Comparison of ENCODE assay signal across 33 mouse cellular contexts in genomic region chr16:29459331-29459730, GRCm38 (mm10).
DNase-seq lines count a peak whose midpoint lies in the region; ATAC-seq lines count a peak whose summit lies in the region.
"Had no signal": no experiment of that assay in that cellular context is flagged by ENCODE, and none has a peak within 500 bp of the region (broad histone marks: within the 10 kb centered on the region; RNA-seq: fewer than 3 reads in every experiment).

No protein-coding gene starts in this region.

- no peak overlapping the region for H3K4me2 ChIP-seq in limb, embryonic 11.5 days (ENCODE audit: low read depth, severe bottlenecking)
- H3K4me2 ChIP-seq: heart, embryonic 12.5 days; hindbrain, embryonic 15.5 days; liver, embryonic 12.5 days; midbrain, embryonic 13.5 days; neural tube, embryonic 13.5 days; stomach, embryonic 15.5 days had no signal

- 66% methylated on average over 10 of the region's 10 CpGs for WGBS in limb, embryonic 11.5 days
- 82% methylated on average over 10 of the region's 10 CpGs for WGBS in limb, embryonic 10.5 days

- H3K36me3 ChIP-seq in limb, embryonic 11.5 days (ENCODE audit: control insufficient read depth, insufficient read depth, low read length): no peaks in the 10 kb centered on the region
- H3K36me3 ChIP-seq in limb, embryonic 10.5 days: no peaks in the 10 kb centered on the region
- H3K36me3 ChIP-seq: heart, embryonic 12.5 days; hindbrain, embryonic 10.5 days; hindbrain, embryonic 15.5 days; liver, embryonic 12.5 days; midbrain, embryonic 13.5 days; neural tube, embryonic 13.5 days; stomach, embryonic 15.5 days had no signal

- DNase-seq in heart, adult 11 months: peak; percentile 50
- no peak for DNase-seq in heart, postnatal 4 days
- peak; percentile 22 for DNase-seq in limb, embryonic 11.5 days (ENCODE audit: low spot score)
- DNase-seq in limb, embryonic 10.5 days (ENCODE audit: low spot score): no peak
- DNase-seq in kidney, postnatal 25 days: peak; percentile 45 to 57
- no peak for DNase-seq in urinary bladder, postnatal 14 days (ENCODE audit: low spot score)
- no peak for DNase-seq in lung, adult 18-20 months
- no peak for DNase-seq in layer of hippocampus, postnatal 25 days (ENCODE audit: extremely low spot score in 1 of 2, low spot score in 1 of 2)
- DNase-seq: adrenal gland, postnatal 25 days; cerebellum, adult 11-12 months; cerebellum, postnatal 25 days; gastrocnemius, adult 2 months; gastrocnemius, postnatal 36 days; heart, adult 2 months; layer of hippocampus, postnatal 36 days; liver, postnatal 0 days; lung, postnatal 4 days; right cerebral cortex, postnatal 14 days; thymus, postnatal 14 days had no signal

- no peak overlapping the region for H3K27ac ChIP-seq in limb, embryonic 11.5 days (replicated peaks; ENCODE audit: low read depth, low read length)
- H3K27ac ChIP-seq in limb, embryonic 10.5 days: no peak overlapping the region
- H3K27ac ChIP-seq: gastrocnemius, adult 2 months; heart, adult 2 months; hindbrain, embryonic 10.5 days; hindbrain, embryonic 15.5 days; kidney, postnatal 0 days; liver, embryonic 12.5 days; midbrain, embryonic 13.5 days; neural tube, embryonic 13.5 days; stomach, embryonic 15.5 days had no signal

- H3K9me3 ChIP-seq in limb, embryonic 11.5 days (ENCODE audit: control insufficient read depth, low read length): no peaks in the 10 kb centered on the region
- no peaks in the 10 kb centered on the region for H3K9me3 ChIP-seq in limb, embryonic 10.5 days (replicated peaks)
- H3K9me3 ChIP-seq: heart, embryonic 12.5 days; hindbrain, embryonic 10.5 days; hindbrain, embryonic 15.5 days; liver, embryonic 12.5 days; megakaryocyte, embryonic 14.5 days; midbrain, embryonic 13.5 days; neural tube, embryonic 13.5 days; stomach, embryonic 15.5 days had no signal

- no peak overlapping the region for H3K4me3 ChIP-seq in limb, embryonic 11.5 days (ENCODE audit: low read depth, low read length)
- H3K4me3 ChIP-seq in limb, embryonic 10.5 days: no peak overlapping the region
- H3K4me3 ChIP-seq: erythroblast, embryonic 14.5 days; gastrocnemius, adult 2 months; heart, adult 2 months; heart, embryonic 12.5 days; hindbrain, embryonic 10.5 days; hindbrain, embryonic 15.5 days; liver, embryonic 12.5 days; megakaryocyte, embryonic 14.5 days; midbrain, embryonic 13.5 days; neural tube, embryonic 13.5 days; stomach, embryonic 15.5 days had no signal

- H3K9ac ChIP-seq in limb, embryonic 11.5 days (ENCODE audit: low read length): no peak overlapping the region
- H3K9ac ChIP-seq: heart, embryonic 12.5 days; hindbrain, embryonic 15.5 days; liver, embryonic 12.5 days; liver, postnatal 0 days; midbrain, embryonic 13.5 days; neural tube, embryonic 13.5 days; stomach, embryonic 15.5 days had no signal

- ATAC-seq in limb, embryonic 11.5 days (ENCODE audit: insufficient number of reproducible peaks, low FRiP score, low TSS enrichment, low read depth): no peak
- ATAC-seq: forebrain, embryonic 16.5 days; inflammation-experienced regulatory T-cells, adult 6 months; liver, embryonic 12.5 days; liver, postnatal 0 days; lung, postnatal 0 days; midbrain, embryonic 13.5 days; Patski had no signal

- H3K27me3 ChIP-seq in limb, embryonic 11.5 days (ENCODE audit: control insufficient read depth, insufficient read depth, low read length): no peaks in the 10 kb centered on the region
- H3K27me3 ChIP-seq in limb, embryonic 10.5 days (ENCODE audit: low read depth, poor library complexity, severe bottlenecking): no peaks in the 10 kb centered on the region
- H3K27me3 ChIP-seq: heart, embryonic 12.5 days; hindbrain, embryonic 15.5 days; liver, embryonic 12.5 days; megakaryocyte, embryonic 14.5 days; midbrain, embryonic 13.5 days; neural tube, embryonic 13.5 days; stomach, embryonic 15.5 days had no signal

- H3K4me1 ChIP-seq in limb, embryonic 11.5 days (ENCODE audit: control insufficient read depth, insufficient read depth, low read length): no peaks in the 10 kb centered on the region
- no peaks in the 10 kb centered on the region for H3K4me1 ChIP-seq in limb, embryonic 10.5 days
- H3K4me1 ChIP-seq: heart, embryonic 12.5 days; hindbrain, embryonic 10.5 days; hindbrain, embryonic 15.5 days; liver, embryonic 12.5 days; midbrain, embryonic 13.5 days; neural tube, embryonic 13.5 days; stomach, embryonic 15.5 days had no signal

Comparison
In these comparisons a context has a peak if more than half of its experiments do, and no peak if none do; other contexts are left out.
1. DNase-seq: peak in heart, adult 11 months (single experiment), limb, embryonic 11.5 days (single experiment) and kidney, postnatal 25 days (2 of 2); none in heart, postnatal 4 days (single experiment), limb, embryonic 10.5 days (single experiment), urinary bladder, postnatal 14 days (single experiment), lung, adult 18-20 months (0 of 2) and layer of hippocampus, postnatal 25 days (0 of 2).